Mouse (Mus musculus) brain, adult 2 months (tissue): ENCODE measurements around the gene Tmem53.

Source experiments
- DNase-seq: peaks from one replicate; pipeline ENCODE4 v3.0.0; 2011; ENCODE audit warnings: low read depth, low spot score

The Tmem53 gene

DNA sequence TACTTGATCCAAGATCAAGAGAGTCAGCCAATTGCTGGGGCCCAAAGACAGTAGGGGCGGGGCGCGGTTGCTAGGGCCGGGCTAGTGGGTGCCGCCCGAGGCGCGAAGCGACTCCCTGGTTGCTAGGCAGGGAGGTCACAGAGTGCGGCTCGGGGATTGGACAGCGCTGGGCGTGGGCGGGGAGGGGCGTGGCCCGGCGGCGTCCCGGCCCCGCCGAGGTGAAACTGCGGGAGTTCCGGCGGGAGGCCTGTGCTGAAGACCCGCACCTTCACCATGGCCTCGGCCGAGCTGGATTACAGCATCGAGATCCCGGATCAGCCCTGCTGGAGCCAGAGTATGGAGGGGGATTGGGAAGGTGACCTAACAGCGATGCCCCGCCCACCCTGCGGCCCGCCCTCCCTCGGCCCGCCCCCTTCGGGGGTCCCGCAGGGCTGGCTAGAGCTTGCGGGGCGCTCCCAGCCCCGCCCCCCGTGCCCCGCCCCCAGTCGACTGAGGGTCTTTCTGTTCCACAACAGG is at the start of gene Tmem53, which contains the start of gene Armh1:
Gene Tmem53, plus strand, starts transcription at position 151 of the 516 bp plus-strand sequence.
Gene Armh1, minus strand, starts transcription at position 325 of the 516 bp plus-strand sequence.
- DNase-seq = peak; percentile 86

DNA sequence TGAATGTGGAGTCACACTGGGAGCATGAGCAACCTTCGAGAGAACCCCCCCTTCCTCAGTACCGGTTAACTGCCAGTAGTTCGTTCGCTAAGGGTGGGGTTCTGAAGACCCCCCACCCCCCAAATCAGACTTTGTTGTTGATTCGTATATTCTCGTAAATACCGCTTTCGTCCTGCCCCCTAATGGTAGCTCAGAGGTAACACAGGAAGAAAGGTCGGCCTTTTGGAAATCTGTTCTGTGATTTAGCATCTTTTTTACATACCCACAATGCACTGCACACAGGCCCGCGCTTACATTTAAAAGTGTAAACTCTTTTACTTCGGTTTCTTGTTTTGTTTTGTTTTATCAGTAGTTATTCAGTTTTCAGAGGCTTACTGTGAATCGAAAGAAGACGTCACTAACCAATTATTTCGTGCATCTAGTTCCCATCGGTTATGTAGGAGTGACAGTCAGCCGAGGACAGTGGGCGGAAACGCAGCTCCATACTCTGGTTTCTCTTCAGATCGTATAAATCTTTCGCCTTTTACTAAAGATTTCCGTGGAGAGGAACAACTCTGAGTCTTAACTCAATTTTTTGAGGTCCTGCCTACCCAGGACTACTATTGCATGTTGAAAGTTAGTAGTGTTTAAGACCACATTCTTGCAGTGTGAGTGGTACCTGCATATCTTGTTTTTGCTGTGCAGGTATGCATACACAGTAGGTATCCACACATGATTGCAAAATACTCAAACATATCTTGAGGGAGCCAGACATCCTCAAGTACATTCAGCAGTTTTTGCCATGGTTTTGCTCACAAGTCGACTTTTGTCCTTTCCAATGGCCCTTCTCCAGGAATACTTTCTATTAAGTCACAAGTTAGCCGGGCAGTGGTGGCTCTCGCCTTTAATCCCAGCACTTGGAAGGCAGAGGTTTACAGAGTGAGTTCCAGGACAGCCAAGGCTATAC is 49.4 kb upstream of the Tmem53 start:
- peak; percentile 76 for DNase-seq

DNA sequence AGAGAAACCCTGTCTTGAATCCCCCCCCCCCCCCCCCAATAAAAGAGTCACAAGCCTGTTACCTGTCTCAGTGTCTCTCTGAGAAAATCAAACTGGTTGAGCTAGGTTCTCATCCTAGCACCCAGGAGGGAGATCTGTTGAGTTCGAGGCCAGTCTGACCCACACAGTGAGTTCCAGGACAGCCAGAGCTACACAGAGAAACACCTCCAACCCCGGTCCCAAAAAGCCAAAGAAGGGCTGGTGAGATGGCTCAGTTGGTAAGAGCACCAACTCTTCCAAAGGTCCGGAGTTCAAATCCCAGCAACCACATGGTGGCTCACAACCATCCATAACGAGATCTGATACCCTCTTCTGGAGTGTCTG is 48.8 kb upstream of the Tmem53 start:
- no peak for DNase-seq

DNA sequence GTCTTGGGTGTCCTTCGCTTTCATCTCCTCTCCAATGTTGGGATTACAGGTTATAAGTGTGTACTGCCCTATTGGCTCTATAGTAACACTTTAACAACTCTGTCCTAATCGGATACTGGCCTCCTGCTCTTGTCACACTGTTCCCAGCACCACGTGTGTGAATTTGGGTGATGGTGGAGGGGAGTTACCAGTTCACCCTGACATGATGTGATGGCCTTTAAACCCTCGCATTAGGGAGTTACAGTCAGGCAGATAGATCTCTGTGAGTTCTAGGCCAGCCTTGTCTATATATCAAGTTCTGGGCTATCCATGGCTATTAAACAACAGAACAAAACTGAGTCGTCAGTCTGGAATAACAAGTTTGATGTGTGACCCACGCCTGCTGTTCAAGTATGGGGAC is 42.2 kb upstream of the Tmem53 start:
- no peak for DNase-seq

DNA sequence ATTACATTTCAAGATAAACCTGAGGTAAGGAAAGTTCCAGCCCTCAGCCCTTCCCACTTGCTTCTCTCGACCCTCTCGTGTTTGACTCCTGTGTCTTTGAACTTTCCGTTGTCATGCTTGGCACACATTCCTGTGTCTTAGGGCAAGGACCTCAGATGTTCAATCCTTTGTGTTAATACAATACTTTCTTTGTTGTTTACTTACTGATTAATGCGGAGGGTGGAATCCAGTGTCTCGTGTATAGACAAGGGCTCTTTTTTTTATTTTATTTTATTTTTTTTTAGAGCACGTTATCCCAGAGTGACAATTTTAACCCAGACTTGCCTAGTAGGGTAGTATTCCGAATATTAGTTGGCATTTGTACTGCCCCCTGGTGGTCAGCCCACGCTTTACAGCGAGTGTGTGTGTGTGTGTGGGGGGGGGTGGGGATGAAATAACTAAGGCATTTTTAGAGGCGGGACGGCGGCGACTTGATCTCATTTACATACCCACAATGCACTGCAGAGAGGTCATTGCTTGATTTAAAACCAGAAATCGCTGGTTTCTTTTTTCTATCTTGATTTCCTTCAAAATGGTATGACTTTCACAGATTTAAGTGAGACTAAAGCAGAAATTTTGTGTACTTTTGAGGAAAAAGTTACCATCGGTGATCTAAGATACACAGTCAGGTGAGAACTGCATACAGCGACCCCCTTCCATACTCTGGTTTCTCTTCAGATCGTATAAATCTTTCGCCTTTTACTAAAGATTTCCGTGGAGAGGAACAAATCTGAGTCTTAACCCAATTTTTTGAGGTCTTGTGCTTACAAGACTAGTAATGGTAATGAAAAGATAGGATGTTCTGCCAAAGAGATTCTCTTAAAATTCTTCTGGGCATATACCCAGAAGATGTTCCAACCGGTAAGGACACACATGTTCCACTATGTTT is 41.3 kb upstream of the Tmem53 start:
- peak; percentile 77 for DNase-seq

DNA sequence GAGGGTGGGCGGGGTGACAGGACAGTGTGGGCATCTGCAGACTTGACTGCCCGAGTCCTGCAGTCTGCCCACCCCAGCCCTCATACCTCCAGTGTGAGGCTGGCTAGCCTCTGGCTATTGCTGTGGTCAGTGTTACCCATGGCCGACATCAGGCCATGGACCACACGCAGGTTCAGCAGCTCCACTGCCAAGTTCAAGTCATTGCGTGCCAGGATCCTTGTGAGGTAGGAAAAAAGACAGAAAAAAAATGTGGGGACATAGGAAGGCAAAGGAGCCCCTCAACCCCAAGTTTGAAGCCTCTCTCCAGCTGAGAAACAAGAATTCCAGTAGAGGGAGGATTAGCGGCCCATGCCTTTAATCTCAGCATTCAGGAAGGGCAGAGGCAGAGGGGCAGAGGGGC is 37.5 kb upstream of the Tmem53 start:
- DNase-seq = no peak

DNA sequence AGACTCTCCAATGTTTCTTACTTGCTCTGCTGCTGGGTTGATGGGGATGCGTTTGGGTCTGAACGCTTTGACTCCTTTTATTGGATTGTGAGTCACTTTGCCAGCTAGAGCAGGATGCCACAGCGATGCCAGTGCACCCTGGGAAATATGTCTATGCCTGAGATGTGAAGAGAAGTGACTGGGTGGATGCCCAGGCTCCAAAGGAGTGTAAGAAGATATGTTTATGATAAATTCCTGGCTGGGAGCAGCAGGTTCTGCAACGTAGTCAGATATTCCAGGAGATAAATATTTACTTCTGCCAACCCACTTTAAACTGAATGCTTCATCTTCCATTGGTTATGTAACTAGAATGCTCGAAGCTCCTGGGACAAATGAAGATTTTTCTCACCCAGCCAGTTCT is 34.7 kb upstream of the Tmem53 start:
- peak; percentile 65 for DNase-seq

DNA sequence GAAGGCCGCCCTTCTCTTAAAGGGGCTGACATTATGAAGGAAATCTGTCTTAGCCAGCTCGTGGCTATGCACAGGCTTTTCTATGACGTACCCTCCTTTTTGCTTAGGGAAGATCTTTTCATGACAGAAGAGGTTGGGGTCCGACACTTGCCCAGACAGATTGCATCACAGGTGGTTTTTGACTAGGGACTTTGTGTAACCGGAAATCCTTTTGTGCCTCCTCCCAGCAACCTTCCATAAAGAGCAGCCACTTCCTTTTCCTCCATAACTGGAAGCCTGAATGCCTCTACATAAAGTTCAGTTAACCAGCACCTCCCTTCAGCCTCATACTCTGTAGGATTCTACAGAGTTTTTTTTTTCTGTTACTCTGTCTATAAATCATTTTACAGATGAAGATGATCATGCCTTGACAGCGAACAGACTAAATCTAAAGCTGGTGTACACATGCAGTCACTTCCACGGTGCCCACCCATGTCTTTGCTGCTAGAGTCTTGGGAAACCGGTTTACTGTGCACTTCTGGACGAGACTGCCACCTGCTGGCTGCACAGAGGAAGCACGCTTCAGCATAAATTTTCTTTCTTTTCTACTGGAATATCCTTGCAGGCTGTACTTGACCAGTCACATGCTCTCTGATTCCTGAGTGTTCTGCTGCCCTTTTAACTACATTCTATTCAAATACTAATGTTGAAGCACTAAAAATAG is 33.1 kb upstream of the Tmem53 start:
- peak; percentile 80 for DNase-seq

DNA sequence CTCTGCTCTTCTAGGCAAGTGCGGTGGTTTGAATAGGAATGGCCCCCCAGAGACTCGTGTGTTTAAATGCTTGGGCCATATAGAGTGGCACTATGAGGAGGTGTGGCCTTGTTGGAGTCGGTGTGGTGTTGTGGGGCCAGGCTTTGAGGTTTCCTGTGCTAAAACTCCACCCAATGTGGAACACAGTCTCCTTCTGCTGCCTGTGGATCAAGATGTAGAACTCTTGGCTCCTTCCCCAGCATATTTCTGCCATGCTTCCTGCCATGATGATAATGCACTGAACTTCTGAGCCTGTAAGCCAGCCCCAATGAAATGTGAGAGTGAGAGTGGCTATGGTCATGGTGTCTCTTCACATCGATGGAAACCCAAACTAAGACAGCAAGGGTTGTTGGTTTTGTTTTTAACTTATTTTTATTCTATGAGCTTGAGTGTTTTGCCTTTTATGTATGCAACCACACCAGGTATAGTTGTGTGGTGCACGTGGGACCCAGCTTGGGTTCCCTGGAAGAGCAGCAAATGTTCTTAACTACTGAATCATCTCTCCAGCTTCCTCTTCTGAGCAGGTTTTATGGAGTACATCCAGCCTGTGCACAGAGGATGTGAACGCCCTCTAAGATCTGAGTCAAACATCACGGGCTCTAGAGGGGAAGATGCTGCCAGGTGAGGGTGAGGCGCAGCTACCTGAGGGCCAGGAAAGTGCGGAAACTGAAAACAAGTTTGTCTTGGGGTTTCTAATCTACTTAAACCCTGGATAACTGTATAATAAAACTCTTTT is 30.8 kb upstream of the Tmem53 start:
- DNase-seq = peak; percentile 61

DNA sequence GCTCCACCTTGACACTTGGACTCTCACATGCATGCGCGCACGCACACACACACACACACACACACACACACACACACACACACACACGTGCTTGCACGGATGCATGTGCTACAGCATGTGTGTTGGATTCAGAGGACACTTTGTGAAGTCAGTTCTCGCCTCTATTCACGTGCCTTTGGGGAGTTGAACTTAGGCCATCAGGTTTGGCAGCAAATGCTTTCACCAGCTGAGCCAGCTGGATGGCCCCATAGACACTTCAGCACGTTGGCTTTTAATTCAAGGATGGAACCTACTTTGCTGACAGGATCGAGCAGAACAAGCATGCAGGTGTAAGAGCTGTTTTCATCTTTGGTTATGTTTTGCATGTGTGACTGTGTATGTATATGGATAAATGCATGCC is 29.9 kb upstream of the Tmem53 start:
- DNase-seq = no peak

DNA sequence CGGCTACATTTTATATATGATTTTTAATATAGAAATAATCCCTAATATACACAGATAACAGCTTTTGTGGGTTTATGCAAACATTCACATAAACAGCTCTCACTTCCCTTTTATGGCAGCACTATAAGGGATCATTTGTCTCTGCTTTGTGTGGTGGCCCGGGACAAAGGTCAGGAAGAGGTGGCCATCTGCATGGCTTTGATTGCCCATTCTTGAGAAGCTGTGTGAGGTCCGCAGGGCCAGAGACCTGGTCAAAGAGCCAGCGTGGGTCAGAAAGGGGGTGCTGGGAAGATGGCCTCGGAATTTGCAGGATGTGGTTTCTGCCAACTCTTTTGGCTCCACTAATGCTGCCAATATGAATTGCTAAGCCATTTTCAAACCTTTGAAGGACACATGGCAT is 28.8 kb upstream of the Tmem53 start:
- no peak for DNase-seq

DNA sequence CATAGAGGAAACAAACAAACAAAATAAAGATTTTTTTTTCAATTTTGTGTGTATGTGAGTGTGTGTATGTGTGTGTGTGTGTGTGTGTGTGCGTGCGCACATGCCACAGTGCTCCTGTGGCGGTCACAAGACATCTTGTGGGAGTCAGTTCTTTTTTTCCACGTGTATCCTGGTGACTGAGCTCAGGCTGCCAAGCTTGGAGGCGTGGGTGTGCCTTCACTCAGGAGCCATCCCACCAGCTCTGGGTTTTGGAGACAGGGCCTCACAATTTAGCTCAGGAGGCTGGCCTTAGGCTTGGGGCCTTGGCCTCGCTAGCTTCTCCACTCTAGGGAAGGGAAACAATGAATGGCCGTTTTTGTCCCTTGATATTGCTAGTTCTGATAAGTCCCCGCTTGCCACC is 27.6 kb upstream of the Tmem53 start:
- DNase-seq = peak; percentile 71

DNA sequence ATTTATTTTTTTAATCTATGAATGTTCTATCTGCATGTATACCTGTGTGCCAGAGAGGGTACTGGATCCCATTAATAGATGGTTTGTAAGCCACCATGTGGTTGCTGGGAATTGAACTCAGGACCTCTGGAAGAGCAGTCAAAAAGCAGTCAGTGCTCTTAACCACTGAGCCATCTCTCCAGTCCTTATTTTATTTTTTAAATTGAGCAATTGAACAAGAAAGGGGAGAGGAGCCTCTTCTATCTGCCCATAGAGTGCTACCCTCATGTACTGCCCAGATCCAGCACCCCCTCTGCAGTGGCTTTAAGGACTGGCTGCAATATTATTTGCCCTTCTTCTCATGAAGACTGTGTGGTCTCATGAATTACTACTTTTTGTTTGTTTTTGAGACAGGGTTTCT is 26.5 kb upstream of the Tmem53 start:
- no peak for DNase-seq

DNA sequence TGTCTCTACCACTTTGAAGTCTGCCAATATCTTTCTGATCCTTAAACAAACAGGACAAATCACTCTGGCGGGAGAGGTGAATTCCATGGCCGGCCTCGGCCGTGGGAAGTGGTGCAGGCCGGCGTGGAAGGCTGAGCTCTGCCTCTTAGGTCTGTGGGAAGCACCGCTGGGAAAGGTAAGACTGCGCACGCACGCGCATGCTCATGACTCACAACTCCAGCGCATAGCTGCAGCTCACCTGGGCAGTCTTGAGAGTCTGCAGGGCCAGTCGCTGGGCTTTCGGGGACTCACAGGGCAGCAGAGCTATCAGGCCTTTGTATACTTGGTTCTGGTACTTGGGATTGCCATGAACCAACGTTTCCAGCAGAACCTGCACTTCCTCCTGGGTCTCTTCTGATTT is 22.2 kb upstream of the Tmem53 start:
- DNase-seq = no peak

DNA sequence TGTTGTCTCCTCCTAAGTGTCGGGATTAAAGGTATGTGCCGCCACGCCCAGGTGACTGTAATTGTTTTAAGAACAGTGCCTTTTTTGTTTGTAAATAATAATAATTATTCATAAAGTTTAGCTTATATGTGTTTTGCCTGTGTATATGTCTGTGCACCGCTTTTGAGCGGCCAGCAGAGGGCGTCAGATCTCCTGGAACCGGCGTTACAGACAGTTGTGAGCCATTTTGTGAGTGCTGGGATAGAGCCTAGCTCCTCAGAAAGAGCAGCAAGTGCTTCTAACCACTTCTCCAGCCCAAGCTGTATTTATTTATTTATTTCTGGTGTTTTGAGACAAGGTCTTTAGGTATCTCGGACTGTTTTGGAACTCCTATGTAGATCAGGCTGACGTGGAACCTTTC is 21.4 kb upstream of the Tmem53 start:
- no peak for DNase-seq

DNA sequence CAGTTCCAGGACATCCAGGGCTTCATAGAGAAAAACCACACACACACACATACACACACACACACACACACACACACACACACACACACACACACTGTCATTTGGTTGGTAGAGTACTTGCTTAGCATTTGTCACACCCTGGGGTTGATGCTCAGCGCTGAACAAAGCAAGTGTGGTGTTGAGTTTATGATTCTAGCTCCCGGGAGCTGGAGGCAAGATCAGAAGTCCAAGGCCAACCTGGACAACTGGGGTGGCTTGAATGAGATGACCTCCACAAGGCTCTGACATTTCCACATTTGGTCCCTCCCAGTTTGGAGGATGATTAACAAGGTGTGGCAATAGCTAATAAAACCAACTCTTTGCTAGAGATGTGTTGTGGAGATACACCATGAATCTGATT is 20.5 kb upstream of the Tmem53 start:
- no peak for DNase-seq

DNA sequence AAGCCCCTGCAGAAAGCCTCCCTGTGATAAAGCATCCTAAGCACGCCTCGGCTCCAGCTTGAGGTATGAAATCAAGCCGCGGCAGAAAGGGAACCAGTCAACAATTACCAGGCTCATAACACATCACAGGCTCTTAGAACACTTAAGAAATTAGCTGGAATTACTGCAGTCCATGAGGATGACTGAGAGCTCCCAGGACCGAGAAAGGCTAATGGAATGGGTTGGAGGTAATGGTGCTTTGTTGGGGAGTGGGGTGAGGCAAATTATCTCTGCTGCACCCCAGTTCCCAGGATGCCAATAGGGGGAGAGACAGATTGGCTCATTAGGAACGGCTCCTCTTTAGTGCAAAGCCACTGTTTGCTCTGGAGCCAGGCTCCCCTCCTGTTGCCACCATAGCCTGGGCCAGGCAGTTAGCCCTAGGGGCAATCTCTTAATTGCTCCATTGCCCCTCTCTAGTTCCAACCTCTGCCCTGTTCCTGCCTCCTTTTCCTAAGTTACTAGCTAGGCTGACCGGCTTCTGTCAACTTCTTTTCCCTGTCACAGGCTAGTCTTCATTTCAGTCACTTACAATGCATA is 17.5 kb upstream of the Tmem53 start:
- no peak for DNase-seq

DNA sequence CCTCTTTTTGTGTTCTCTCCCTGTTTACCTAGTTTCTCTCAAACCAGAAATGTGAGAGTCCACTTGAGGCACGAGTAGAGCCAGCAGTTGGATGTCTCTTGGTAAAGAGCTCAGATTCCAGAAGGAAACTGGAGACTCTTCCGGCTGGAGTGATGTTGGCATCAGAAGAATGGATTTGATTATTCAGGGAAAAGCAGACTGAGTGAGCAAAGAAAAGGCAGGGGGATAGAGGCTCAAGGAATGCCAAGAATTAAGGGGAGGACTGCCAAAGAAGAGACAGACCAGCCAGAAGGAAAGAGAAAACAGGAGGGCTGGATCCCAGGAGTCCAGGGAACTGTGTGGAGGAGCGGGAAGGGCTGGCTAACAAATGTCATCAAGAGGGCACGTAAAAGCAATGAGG is 15.9 kb upstream of the Tmem53 start:
- DNase-seq = no peak

DNA sequence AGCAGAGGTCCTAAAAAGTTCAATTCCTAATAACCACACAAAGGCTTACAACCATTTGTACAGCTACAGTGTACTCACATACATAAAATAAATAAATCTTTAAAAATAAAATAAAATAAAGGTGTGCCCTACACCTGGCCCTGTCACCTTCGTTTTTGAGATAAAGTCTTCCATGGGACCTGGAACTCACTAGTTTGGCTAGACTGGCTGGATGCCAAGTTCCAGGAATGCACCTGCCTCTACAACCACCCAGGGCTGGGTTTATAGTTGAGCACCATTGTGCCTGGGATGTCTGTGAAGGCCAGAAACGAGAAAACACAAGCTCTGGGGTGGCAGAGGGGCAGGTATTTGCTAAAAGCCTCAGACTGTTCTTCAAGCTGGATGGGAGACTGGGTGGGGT is 12.6 kb upstream of the Tmem53 start:
- no peak for DNase-seq

DNA sequence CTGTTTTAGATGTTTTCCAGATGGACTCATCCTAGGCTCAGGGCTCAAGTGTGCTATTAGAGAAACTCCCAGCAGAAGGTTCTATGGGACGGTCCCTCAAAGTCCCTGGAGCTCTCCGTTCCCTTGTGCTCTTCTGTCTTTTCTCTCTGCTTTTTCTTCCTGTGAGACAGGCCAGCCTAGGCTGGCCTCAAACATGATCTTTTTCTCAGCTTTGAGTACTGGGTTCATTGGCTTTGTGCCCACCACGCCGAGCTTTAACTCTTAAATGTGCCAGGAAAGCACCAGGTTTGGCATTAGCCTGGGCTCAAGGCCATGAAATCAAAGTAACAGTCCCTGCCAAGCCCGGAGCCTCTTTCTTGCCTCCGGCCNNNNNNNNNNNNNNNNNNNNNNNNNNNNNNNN is 10.9 kb upstream of the Tmem53 start:
- DNase-seq = peak; percentile 16

DNA sequence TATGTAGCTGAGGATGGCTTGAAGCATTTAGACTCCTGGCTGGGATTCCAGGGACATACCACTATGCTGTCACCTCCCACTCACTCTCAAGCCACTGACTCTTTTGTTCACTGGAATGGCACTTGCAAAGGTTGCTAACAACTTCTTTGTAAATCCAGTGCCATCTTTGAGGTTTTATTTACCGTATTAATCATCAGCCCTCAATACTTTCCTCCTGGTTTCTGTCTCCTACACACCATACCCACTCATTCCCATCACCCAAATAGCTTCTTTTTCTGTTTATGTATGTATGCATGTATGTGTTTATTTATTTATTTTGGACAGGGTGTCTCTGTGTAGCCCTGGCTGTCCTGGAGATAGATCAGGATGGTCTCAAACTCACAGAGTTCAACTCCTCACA is 769 bp upstream of the Tmem53 start:
- no peak for DNase-seq
